Mouse (Mus musculus) small intestine, adult 2 months (tissue): ENCODE results near the gene Tgm7.

Experiments
- CTCF ChIP-seq: fragments of 200-500 bp; IDR thresholded peaks from 2 replicates; pipeline ENCODE4 v1.5.1; 2012; ENCODE audit warnings: low read depth, mild to moderate bottlenecking, control low read depth, inconsistent platforms, low read length, moderate library complexity, mixed read lengths; ENCODE audit not compliant: insufficient replicate concordance, insufficient read length; ENCODE audit errors: extremely low read depth
- POLR2A ChIP-seq: fragments of 200-500 bp; IDR thresholded peaks from 2 replicates; pipeline ENCODE4 v1.6.1; 2012; ENCODE audit warnings: low read depth, mild to moderate bottlenecking, control low read depth, inconsistent platforms, low read length, moderate library complexity

DNA sequence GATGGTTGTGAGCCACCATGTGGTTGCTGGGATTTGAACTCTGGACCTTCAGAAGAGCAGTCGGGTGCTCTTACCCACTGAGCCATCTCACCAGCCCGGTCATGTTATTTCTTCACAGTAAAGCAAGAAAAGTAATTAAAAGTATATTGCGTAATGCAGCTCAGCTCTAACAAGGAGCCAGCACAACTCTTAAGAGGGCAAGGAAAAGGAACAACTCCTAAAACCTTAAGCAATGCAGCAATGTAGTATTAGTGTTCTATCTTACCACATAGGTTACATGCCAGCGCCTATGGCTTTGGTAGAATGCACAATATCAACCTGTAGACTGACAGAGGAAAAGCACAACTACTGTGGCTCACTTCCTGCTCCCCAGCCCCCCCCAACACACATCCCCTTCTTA lies 27.8 kb upstream of the Tgm7 start:
- no peak for TF ChIP-seq CTCF
- TF ChIP-seq POLR2A = no peak
